Mouse (Mus musculus): ENCODE measurements around the gene Pfkm.

DNA sequence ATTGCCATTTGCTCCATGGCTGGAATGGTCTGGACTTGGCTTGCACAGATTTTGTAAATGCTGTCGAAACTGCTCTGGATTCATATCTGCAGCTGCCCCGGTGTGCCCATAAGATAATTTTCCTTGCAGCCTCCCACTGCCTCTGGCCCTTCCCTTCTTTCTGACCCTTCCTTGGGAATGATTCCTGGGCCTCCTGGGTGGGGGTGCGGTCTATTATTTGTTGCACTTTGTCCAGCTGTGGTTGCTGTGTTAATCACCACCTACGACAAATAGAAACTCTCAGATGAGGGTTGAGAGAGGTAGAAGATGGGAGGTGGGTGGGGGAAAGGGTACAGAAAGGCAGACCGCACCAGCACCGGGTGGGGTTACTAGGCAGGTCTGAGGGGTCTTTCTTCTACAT is 14.8 kb downstream of the Pfkm start:
- TF ChIP-seq CTCF (IDR thresholded peaks at IDR 0.05; ENCODE audit: control insufficient read depth, insufficient read depth, insufficient read length): no peak
- no peak for TF ChIP-seq USF1 (IDR thresholded peaks at IDR 0.05; ENCODE audit: low read depth)
